Mouse (Mus musculus): Measurements from ENCODE around the gene Sdf4. TPM values are rescaled to one million over a fixed set of nuclear protein-coding genes. Genes with fewer than 3 reads are reported as not detected.

Gene Sdf4
- 491 TPM for polyA plus RNA-seq (2017; shearing (Covaris generic))

DNA sequence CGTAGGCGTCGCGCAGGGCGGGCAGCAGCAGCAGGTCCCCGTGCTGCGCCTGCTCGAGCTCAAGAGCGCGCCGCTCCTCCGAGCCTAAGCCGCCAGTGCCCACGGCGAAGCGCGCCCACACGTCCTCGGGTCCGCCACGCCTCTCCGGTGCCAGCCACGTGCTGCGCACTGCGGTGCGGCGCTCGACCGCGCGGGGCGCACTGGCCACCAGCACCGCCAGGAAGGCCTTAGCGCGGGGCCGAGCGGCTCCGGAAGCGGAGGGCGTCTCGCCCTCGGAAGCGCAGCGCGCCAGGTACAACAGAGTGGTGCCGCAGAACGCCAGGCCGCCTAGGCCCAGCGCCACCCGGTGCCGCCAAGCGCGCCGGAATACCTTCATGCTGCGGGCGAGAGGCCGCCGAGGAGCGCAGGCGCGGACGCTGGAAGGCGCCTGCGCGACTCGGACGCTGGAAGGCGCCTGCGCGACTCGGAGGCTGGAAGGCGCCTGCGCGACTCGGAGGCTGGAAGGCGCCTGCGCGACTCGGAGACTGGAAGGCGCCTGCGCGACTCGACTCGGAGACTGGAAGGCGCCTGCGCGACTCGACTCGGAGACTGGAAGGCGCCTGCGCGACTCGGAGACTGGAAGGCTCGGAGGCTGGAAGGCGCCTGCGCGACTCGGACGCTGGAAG is at the start of gene Sdf4, which contains the start of gene B3galt6:
Sdf4 (plus strand) TSS at position 632 of the 665 bp plus-strand sequence.
B3galt6 (minus strand) TSS at position 409 of the 665 bp plus-strand sequence.

GRCm38 (mm10) chr4:155943534-155944249 is 49.0 kb upstream of the Sdf4 start, which contains the start of gene Ube2j2:
Gene Ube2j2 (plus strand): TSS chr4:155943831.

DNA sequence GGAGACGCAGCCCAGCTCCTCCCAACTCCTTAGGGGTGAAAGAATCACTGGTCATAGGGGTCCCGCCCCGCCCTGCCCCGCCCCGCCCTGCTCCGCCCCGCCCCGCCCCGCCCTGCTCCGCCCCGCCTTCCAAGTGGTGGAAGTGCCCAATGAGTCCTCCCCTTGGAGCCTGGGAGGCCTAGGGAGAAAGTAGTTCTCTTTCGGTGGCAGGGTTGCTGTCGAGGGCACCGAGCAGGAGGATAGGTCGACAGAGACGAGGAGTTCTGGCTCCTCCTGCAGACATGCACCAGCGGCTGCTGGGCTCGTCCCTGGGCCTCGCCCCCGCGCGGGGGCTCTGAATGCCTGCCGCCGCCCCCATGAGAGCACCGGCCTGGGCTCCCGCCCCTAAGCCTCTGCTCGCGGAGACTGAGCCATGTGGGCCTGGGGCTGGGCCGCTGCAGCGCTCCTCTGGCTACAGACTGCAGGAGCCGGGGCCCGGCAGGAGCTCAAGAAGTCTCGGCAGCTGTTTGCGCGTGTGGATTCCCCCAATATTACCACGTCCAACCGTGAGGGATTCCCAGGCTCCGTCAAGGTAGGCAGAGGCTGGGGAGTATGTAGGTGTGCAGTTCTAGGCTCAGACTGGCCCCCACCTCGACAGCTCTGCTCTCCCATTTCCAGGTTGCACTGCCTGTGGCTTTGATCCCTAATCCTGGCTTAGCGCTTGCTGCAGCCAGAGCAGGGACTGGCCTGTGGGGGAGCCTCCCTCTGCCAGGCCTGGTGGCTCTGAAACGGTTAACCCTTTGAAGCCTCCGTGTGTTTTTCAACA is 30.3 kb upstream of the Sdf4 start, which contains the start of gene C1qtnf12:
C1qtnf12 (plus strand) TSS at position 152 of the 805 bp plus-strand sequence.

GRCm38 (mm10) chr4:156013637-156014036 is 21.0 kb downstream of the Sdf4 start, which contains the start of gene Tnfrsf4:
Gene Tnfrsf4 (plus strand): TSS chr4:156013843.

GRCm38 (mm10) chr4:156026013-156026412 is 33.3 kb downstream of the Sdf4 start, which contains the start of gene Tnfrsf18:
Gene Tnfrsf18 (plus strand): TSS chr4:156026164.

GRCm38 (mm10) chr4:156059261-156059660 is 66.6 kb downstream of the Sdf4 start, which contains the start of gene Ttll10:
Gene Ttll10 (minus strand): TSS chr4:156059414.

Other genes starting within 250 kb of the Sdf4 start
- 98.2 TPM for gene Atad3a, start 231.8 kb upstream of the Sdf4 start, polyA plus RNA-seq (2017; shearing (Covaris generic))
- gene Vwa1, start 218.2 kb upstream of the Sdf4 start, polyA plus RNA-seq (2017; shearing (Covaris generic)), result 0.35 TPM
- gene Tmem88b, start 207.0 kb upstream of the Sdf4 start, polyA plus RNA-seq (2017; shearing (Covaris generic)), result 0.05 TPM
- gene Ankrd65, start 202.4 kb upstream of the Sdf4 start, polyA plus RNA-seq (2017; shearing (Covaris generic)), result 0.20 TPM
- 121 TPM for gene Mrpl20, start 190.0 kb upstream of the Sdf4 start, polyA plus RNA-seq (2017; shearing (Covaris generic))
- gene Ccnl2, start 180.4 kb upstream of the Sdf4 start, polyA plus RNA-seq (2017; shearing (Covaris generic)), result 291 TPM
- gene Aurkaip1, start 161.6 kb upstream of the Sdf4 start, polyA plus RNA-seq (2017; shearing (Covaris generic)), result 187 TPM
- gene Mxra8, start 153.2 kb upstream of the Sdf4 start, polyA plus RNA-seq (2017; shearing (Covaris generic)), result 4.2 TPM
- gene Dvl1, start 145.5 kb upstream of the Sdf4 start, polyA plus RNA-seq (2017; shearing (Covaris generic)), result 69.5 TPM
- 1.2 TPM for gene Tas1r3, start 129.5 kb upstream of the Sdf4 start, polyA plus RNA-seq (2017; shearing (Covaris generic))
- 13.6 TPM for gene Cptp, start 123.4 kb upstream of the Sdf4 start, polyA plus RNA-seq (2017; shearing (Covaris generic))
- gene Ints11, start 123.3 kb upstream of the Sdf4 start, polyA plus RNA-seq (2017; shearing (Covaris generic)), result 118 TPM
- gene Pusl1, start 101.1 kb upstream of the Sdf4 start, polyA plus RNA-seq (2017; shearing (Covaris generic)), result 37.8 TPM
- gene Acap3, start 101.0 kb upstream of the Sdf4 start, polyA plus RNA-seq (2017; shearing (Covaris generic)), result 23.0 TPM
- 143 TPM for gene Ube2j2, start 49.0 kb upstream of the Sdf4 start, polyA plus RNA-seq (2017; shearing (Covaris generic))
- gene C1qtnf12, start 30.6 kb upstream of the Sdf4 start, polyA plus RNA-seq (2017; shearing (Covaris generic)), result 16.9 TPM
- gene B3galt6, start 223 bp upstream of the Sdf4 start, polyA plus RNA-seq (2017; shearing (Covaris generic)), result 10.6 TPM
- 804 TPM for gene Tnfrsf4, start 21.0 kb downstream of the Sdf4 start, polyA plus RNA-seq (2017; shearing (Covaris generic))
- gene Tnfrsf18, start 33.3 kb downstream of the Sdf4 start, polyA plus RNA-seq (2017; shearing (Covaris generic)), result 759 TPM
- gene Ttll10, start 66.5 kb downstream of the Sdf4 start, polyA plus RNA-seq (2017; shearing (Covaris generic)), result 0.54 TPM
- gene 9430015G10Rik, start 117.1 kb downstream of the Sdf4 start, polyA plus RNA-seq (2017; shearing (Covaris generic)), result 35.3 TPM
- not detected for gene Rnf223, start 137.6 kb downstream of the Sdf4 start, polyA plus RNA-seq (2017; shearing (Covaris generic))
- 4.2 TPM for gene Agrn, start 204.6 kb downstream of the Sdf4 start, polyA plus RNA-seq (2017; shearing (Covaris generic))
- 42.8 TPM for gene Isg15, start 207.9 kb downstream of the Sdf4 start, polyA plus RNA-seq (2017; shearing (Covaris generic))
- gene AW011738, start 210.4 kb downstream of the Sdf4 start, polyA plus RNA-seq (2017; shearing (Covaris generic)), result 21.8 TPM
- 3.1 TPM for gene Perm1, start 223.0 kb downstream of the Sdf4 start, polyA plus RNA-seq (2017; shearing (Covaris generic))
- 40.8 TPM for gene Plekhn1, start 242.0 kb downstream of the Sdf4 start, polyA plus RNA-seq (2017; shearing (Covaris generic))
- 162 TPM for gene Noc2l, start 243.1 kb downstream of the Sdf4 start, polyA plus RNA-seq (2017; shearing (Covaris generic))

Measured in CD4-positive, CD25-positive, alpha-beta regulatory T cell (primary cell).